18 mouse cellular contexts compared by ENCODE assay signal in genomic region chr2:62425941-62426340, GRCm38 (mm10). TPM values are rescaled to one million over a fixed set of nuclear protein-coding genes. Genes with fewer than 3 reads are reported as not detected.
DNase-seq lines count a peak whose midpoint lies in the region; ATAC-seq and TF ChIP-seq lines count a peak whose summit lies in the region.
"Had no signal": no experiment of that assay in that cellular context is flagged by ENCODE, and none has a peak within 500 bp of the region (broad histone marks: within the 10 kb centered on the region; RNA-seq: fewer than 3 reads in every experiment).

No protein-coding gene starts in this region.

- peak; percentile 30 to 64 for DNase-seq in heart, adult 2 months
- no peak for DNase-seq in heart, embryonic 10.5 days (ENCODE audit: low spot score)
- peak; percentile 29 for DNase-seq in 3134 (ENCODE audit: extremely low read depth, insufficient read length, low spot score)
- DNase-seq in Muller cell, postnatal 12 days (ENCODE audit: inconsistent ontology term), result peak; percentile 50
- DNase-seq in gastrocnemius, adult 2 months, result peak; percentile 60
- no peak for DNase-seq in embryo, embryonic 9.5 days (ENCODE audit: extremely low spot score)
- no peak for DNase-seq in midbrain, embryonic 11.5 days (ENCODE audit: low spot score, missing footprints)
- DNase-seq: cerebellum, adult 11 months; liver; thymus, adult 2 months had no signal

- peaks cover 2% of the 10 kb centered on the region; the same call in 1 of the 2 replicates for H3K4me1 ChIP-seq in heart, adult 2 months (ENCODE audit: control insufficient read depth, insufficient read depth, low read length)
- no peaks in the 10 kb centered on the region for H3K4me1 ChIP-seq in heart, embryonic 10.5 days
- H3K4me1 ChIP-seq in midbrain, embryonic 11.5 days (ENCODE audit: control insufficient read depth, insufficient read depth, low read length), result no peaks in the 10 kb centered on the region
- H3K4me1 ChIP-seq: lung, embryonic 15.5 days had no signal

- no peaks in the 10 kb centered on the region for H3K79me2 ChIP-seq in heart, adult 2 months (replicated peaks; ENCODE audit: control insufficient read depth, insufficient read depth, low read length)

- TF ChIP-seq EP300 in heart, adult 2 months (IDR thresholded peaks at IDR 0.05; ENCODE audit: insufficient read depth, low read depth, low read length), result no peak

- TF ChIP-seq POLR2A in heart, adult 2 months (IDR thresholded peaks at IDR 0.05; ENCODE audit: insufficient read depth, low read depth, low read length), result no peak

- H3K9me3 ChIP-seq in heart, embryonic 10.5 days, result no peaks in the 10 kb centered on the region
- no peaks in the 10 kb centered on the region for H3K9me3 ChIP-seq in midbrain, embryonic 11.5 days (ENCODE audit: control insufficient read depth, low read length)
- H3K9me3 ChIP-seq: lung, embryonic 15.5 days; megakaryocyte, embryonic 14.5 days had no signal

- ATAC-seq in midbrain, embryonic 11.5 days (ENCODE audit: low FRiP score), result no peak
- ATAC-seq: hindbrain, postnatal 0 days had no signal

- no peaks in the 10 kb centered on the region for H3K27me3 ChIP-seq in heart, adult 2 months (ENCODE audit: control insufficient read depth, insufficient read depth, low read length)
- H3K27me3 ChIP-seq in heart, embryonic 10.5 days (ENCODE audit: insufficient read depth, poor library complexity, severe bottlenecking), result no peaks in the 10 kb centered on the region
- H3K27me3 ChIP-seq in midbrain, embryonic 11.5 days (ENCODE audit: control insufficient read depth, insufficient read depth, low read length), result no peaks in the 10 kb centered on the region
- H3K27me3 ChIP-seq: CH12.LX; lung, embryonic 15.5 days; megakaryocyte, embryonic 14.5 days had no signal

- no peak overlapping the region for H3K4me3 ChIP-seq in heart, adult 2 months
- no peak overlapping the region for H3K4me3 ChIP-seq in heart, embryonic 10.5 days
- H3K4me3 ChIP-seq in gastrocnemius, adult 2 months, result no peak overlapping the region
- H3K4me3 ChIP-seq in midbrain, embryonic 11.5 days (ENCODE audit: low read depth, low read length), result no peak overlapping the region
- H3K4me3 ChIP-seq: lung, embryonic 15.5 days; megakaryocyte, embryonic 14.5 days had no signal

- no peaks in the 10 kb centered on the region for H3K36me3 ChIP-seq in heart, adult 2 months (ENCODE audit: control insufficient read depth, insufficient read depth, low read length)
- no peaks in the 10 kb centered on the region for H3K36me3 ChIP-seq in heart, embryonic 10.5 days
- H3K36me3 ChIP-seq in midbrain, embryonic 11.5 days (ENCODE audit: control insufficient read depth, insufficient read depth, low read length), result no peaks in the 10 kb centered on the region
- H3K36me3 ChIP-seq: lung, embryonic 15.5 days had no signal

- 59% methylated on average over 3 of the region's 3 CpGs for WGBS in heart, adult 2 months
- 76% methylated on average over 3 of the region's 3 CpGs for WGBS in heart, embryonic 10.5 days
- 86% methylated on average over 3 of the region's 3 CpGs for WGBS in midbrain, embryonic 11.5 days

- no peak for TF ChIP-seq CTCF in heart, adult 2 months (IDR thresholded peaks at IDR 0.05)
- TF ChIP-seq CTCF in gastrocnemius, adult 2 months (IDR thresholded peaks at IDR 0.05), result no peak

- no peak overlapping the region for H3K4me2 ChIP-seq in midbrain, embryonic 11.5 days
- H3K4me2 ChIP-seq: lung, embryonic 15.5 days had no signal

- no peak overlapping the region for H3K27ac ChIP-seq in heart, adult 2 months
- H3K27ac ChIP-seq in heart, embryonic 10.5 days, result no peak overlapping the region
- no peak overlapping the region for H3K27ac ChIP-seq in gastrocnemius, adult 2 months
- H3K27ac ChIP-seq in midbrain, embryonic 11.5 days (ENCODE audit: low read depth, low read length), result no peak overlapping the region
- H3K27ac ChIP-seq: hindbrain, postnatal 0 days; lung, embryonic 15.5 days had no signal

- intact Hi-C loops in heart, adult 2 months (cut with DNase I), result no loop called here
- intact Hi-C loops in gastrocnemius, adult 2 months (cut with DNase I), result no loop called here

- H3K9ac ChIP-seq in heart, adult 2 months (ENCODE audit: low read depth, low read length), result no peak overlapping the region
- no peak overlapping the region for H3K9ac ChIP-seq in midbrain, embryonic 11.5 days (ENCODE audit: low read length)
- H3K9ac ChIP-seq: lung, embryonic 15.5 days had no signal

RNA-seq across cellular contexts. Expression of gene Dpp4, which starts 13.9 kb away (rescaled TPM):
- total RNA-seq in heart, adult 2 months (2021), result 1 to 10 TPM; 4.1 to 4.2 TPM
- polyA plus RNA-seq in heart, adult 2 months (2012; rRNA removed), result 2.4 and 4.5 TPM in 2 replicates
- polyA plus RNA-seq in heart, embryonic 10.5 days (2016; fragmentation: Nextera tagmentation; extraction: Ambion mirVana), result 8.7 and 11.8 TPM in 2 replicates
- 1 to 10 TPM; 4.6 to 5.2 TPM for total RNA-seq in gastrocnemius, adult 2 months (2021)
- 0.80 and 1.2 TPM in 2 replicates for polyA plus RNA-seq in midbrain, embryonic 11.5 days (2014; fragmentation: Nextera tagmentation; extraction: Ambion mirVana)

RNA-seq across cellular contexts. Expression of gene Gcg, which starts 57.5 kb away (rescaled TPM):
- total RNA-seq in heart, adult 2 months (2021), result not detected
- not detected in 2 replicates for polyA plus RNA-seq in heart, adult 2 months (2012; rRNA removed)
- polyA plus RNA-seq in heart, embryonic 10.5 days (2016; fragmentation: Nextera tagmentation; extraction: Ambion mirVana), result 5.9 TPM in 1 of 2 replicates, not detected in the other
- total RNA-seq in gastrocnemius, adult 2 months (2021), result not detected
- not detected in 2 replicates for polyA plus RNA-seq in midbrain, embryonic 11.5 days (2014; fragmentation: Nextera tagmentation; extraction: Ambion mirVana)
- total RNA-seq: layer of hippocampus, adult 8-10 months; left cerebral cortex, postnatal 14 days had no signal
- polyA plus RNA-seq: heart, postnatal 0 days; kidney, embryonic 16.5 days had no signal

Comparison
In these comparisons a context has a peak if more than half of its experiments do, and no peak if none do; other contexts are left out.
1. DNase-seq: peak in heart, adult 2 months (2 of 2), 3134 (single experiment), Muller cell, postnatal 12 days (single experiment) and gastrocnemius, adult 2 months (single experiment); none in heart, embryonic 10.5 days (single experiment), embryo, embryonic 9.5 days (single experiment) and midbrain, embryonic 11.5 days (single experiment).